15 mouse cellular contexts compared by ENCODE assay signal in the genomic region with DNA sequence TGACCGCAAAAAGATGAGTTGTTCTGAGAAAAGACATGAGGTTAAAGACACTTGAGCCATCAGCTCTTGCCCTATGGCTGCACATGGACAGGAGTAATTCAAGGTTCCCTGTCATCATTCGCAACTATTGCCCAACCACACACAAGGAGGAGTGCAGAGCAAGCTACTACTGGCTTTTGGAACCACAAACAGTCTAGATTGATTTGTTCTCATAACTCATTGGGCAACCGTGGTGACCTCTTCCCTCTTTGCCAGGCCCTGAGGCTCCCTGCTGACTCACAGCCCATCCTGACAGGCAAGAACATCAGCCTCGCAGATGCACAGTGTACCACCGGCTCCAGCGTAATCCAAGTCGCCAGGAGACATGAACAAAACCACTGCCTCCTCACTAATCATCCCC. TPM values are rescaled to one million over a fixed set of nuclear protein-coding genes. Genes with fewer than 3 reads are reported as not detected.
DNase-seq lines count a peak whose midpoint lies in the region; ATAC-seq lines count a peak whose summit lies in the region.
"Had no signal": no experiment of that assay in that cellular context is flagged by ENCODE, and none has a peak within 500 bp of the region (broad histone marks: within the 10 kb centered on the region; RNA-seq: fewer than 3 reads in every experiment).

No protein-coding gene starts in this region.

- H3K4me2 ChIP-seq in liver, embryonic 16.5 days (ENCODE audit: low read depth, low read length), result no peak overlapping the region
- no peak overlapping the region for H3K4me2 ChIP-seq in forebrain, embryonic 15.5 days (replicated peaks)
- H3K4me2 ChIP-seq: embryonic facial prominence, embryonic 15.5 days; intestine, embryonic 15.5 days had no signal

- H3K4me1 ChIP-seq in liver, embryonic 16.5 days (ENCODE audit: control insufficient read depth, low read depth, low read length), result peaks cover 9% of the 10 kb centered on the region
- peaks cover 14% of the 10 kb centered on the region for H3K4me1 ChIP-seq in forebrain, embryonic 15.5 days

- no peak overlapping the region for H3K4me3 ChIP-seq in liver, embryonic 16.5 days (ENCODE audit: low read depth, low read length)
- no peak overlapping the region for H3K4me3 ChIP-seq in forebrain, embryonic 15.5 days
- H3K4me3 ChIP-seq: embryonic facial prominence, embryonic 15.5 days; intestine, embryonic 15.5 days had no signal

- H3K9ac ChIP-seq in liver, embryonic 16.5 days (ENCODE audit: low read depth, low read length), result no peak overlapping the region
- H3K9ac ChIP-seq in forebrain, embryonic 15.5 days (replicated peaks), result no peak overlapping the region
- H3K9ac ChIP-seq: embryonic facial prominence, embryonic 15.5 days; intestine, embryonic 15.5 days had no signal

- peak; percentile 52 for DNase-seq in ovary, adult 18-20 months (ENCODE audit: low spot score)
- DNase-seq in ovary, postnatal 36 days (ENCODE audit: low spot score), result no peak
- DNase-seq in adrenal gland, postnatal 36 days, result peak; percentile 79 to 83
- peak; percentile 31 for DNase-seq in urinary bladder, postnatal 25 days (ENCODE audit: low spot score)
- DNase-seq in spleen, adult 18-20 months, result no peak
- no peak for DNase-seq in heart, postnatal 25 days (ENCODE audit: low spot score)
- DNase-seq: cerebellum, adult 9-11 months; heart, adult 11 months; heart, postnatal 14 days; kidney, postnatal 4 days had no signal

- intact Hi-C loops in heart, postnatal 25 days (cut with DNase I), result no loop called here

- WGBS in liver, embryonic 16.5 days (ENCODE audit: insufficient replicate concordance), result 47% methylated on average over 7 of the region's 7 CpGs
- 89% methylated on average over 7 of the region's 7 CpGs for WGBS in forebrain, embryonic 15.5 days

- H3K9me3 ChIP-seq in liver, embryonic 16.5 days (replicated peaks; ENCODE audit: control insufficient read depth, low read length), result no peaks in the 10 kb centered on the region
- no peaks in the 10 kb centered on the region for H3K9me3 ChIP-seq in forebrain, embryonic 15.5 days
- H3K9me3 ChIP-seq: embryonic facial prominence, embryonic 15.5 days; intestine, embryonic 15.5 days had no signal

- H3K27ac ChIP-seq in liver, embryonic 16.5 days (ENCODE audit: low read length), result 0 out of 2 replicates have a peak overlapping the region, but pooled peaks have one; percentile 14
- H3K27ac ChIP-seq in forebrain, embryonic 15.5 days (replicated peaks), result no peak overlapping the region
- H3K27ac ChIP-seq: embryonic facial prominence, embryonic 15.5 days; intestine, embryonic 15.5 days had no signal

- no peaks in the 10 kb centered on the region for H3K36me3 ChIP-seq in liver, embryonic 16.5 days (ENCODE audit: control insufficient read depth, insufficient read depth)
- no peaks in the 10 kb centered on the region for H3K36me3 ChIP-seq in forebrain, embryonic 15.5 days
- H3K36me3 ChIP-seq: embryonic facial prominence, embryonic 15.5 days; intestine, embryonic 15.5 days had no signal

- peak; percentile 84 for ATAC-seq in liver, embryonic 16.5 days (ENCODE audit: low read depth)
- ATAC-seq in forebrain, embryonic 15.5 days (replicated peaks), result no peak
- ATAC-seq: intestine, embryonic 15.5 days had no signal

- no peaks in the 10 kb centered on the region for H3K27me3 ChIP-seq in liver, embryonic 16.5 days (ENCODE audit: control insufficient read depth, insufficient read depth, low read depth, low read length)
- no peaks in the 10 kb centered on the region for H3K27me3 ChIP-seq in forebrain, embryonic 15.5 days
- H3K27me3 ChIP-seq: embryonic facial prominence, embryonic 15.5 days; intestine, embryonic 15.5 days had no signal

RNA-seq across cellular contexts. Expression of a gene that starts 12.3 kb away (rescaled TPM):
- total RNA-seq in adrenal gland, postnatal 36 days (2021), result 100 to 1,000 TPM; 183 to 606 TPM
- 43.3 and 45.2 TPM in 2 replicates for polyA plus RNA-seq in liver, embryonic 16.5 days (2015; fragmentation: Nextera tagmentation; extraction: Ambion mirVana)
- polyA plus RNA-seq in forebrain, embryonic 15.5 days (2015; fragmentation: Nextera tagmentation; extraction: Ambion mirVana), result 22.1 and 22.3 TPM in 2 replicates
- 100 to 1,000 TPM; 143 to 173 TPM for total RNA-seq in heart, postnatal 25 days (2021)

RNA-seq across cellular contexts. Expression of a gene that starts 41.2 kb away (rescaled TPM):
- 1 to 10 TPM in 1 of 2 experiments, under 1 TPM in 1; 0.40 to 1.2 TPM for total RNA-seq in adrenal gland, postnatal 36 days (2021)
- polyA plus RNA-seq in liver, embryonic 16.5 days (2015; fragmentation: Nextera tagmentation; extraction: Ambion mirVana), result 0.40 and 0.53 TPM in 2 replicates
- 0.28 TPM in 1 of 2 replicates, not detected in the other for polyA plus RNA-seq in forebrain, embryonic 15.5 days (2015; fragmentation: Nextera tagmentation; extraction: Ambion mirVana)
- total RNA-seq in heart, postnatal 25 days (2021), result under 1 TPM in 1 of 2 experiments, not detected in 1; 0.21 TPM
- total RNA-seq: midbrain, postnatal 0 days had no signal

Comparison
In these comparisons a context has a peak if more than half of its experiments do, and no peak if none do; other contexts are left out.
1. DNase-seq: peak in ovary, adult 18-20 months (single experiment), adrenal gland, postnatal 36 days (2 of 2) and urinary bladder, postnatal 25 days (single experiment); none in ovary, postnatal 36 days (single experiment), spleen, adult 18-20 months (0 of 2) and heart, postnatal 25 days (single experiment).